Mouse (Mus musculus) intestine, postnatal 0 days (tissue): Measurements from ENCODE around the gene Adam1b. TPM values are rescaled to one million over a fixed set of nuclear protein-coding genes. Genes with fewer than 3 reads are reported as not detected.

Experiments used
- ATAC-seq: fragments of 200-750 bp; cut with Nextera tagmentation; 2 replicates; pipeline ENCODE4 v1.8.0; 2017; ENCODE audit warnings: mild to moderate bottlenecking, moderate TSS enrichment, moderate library complexity
- H3K27ac ChIP-seq: fragments of 300-500 bp; sonication (generic); 2 replicates; pipeline ENCODE4 v1.5.1; 2014; ENCODE audit warnings: mild to moderate bottlenecking, low read depth, low read length, moderate library complexity
- H3K27me3 ChIP-seq: fragments of 300-500 bp; sonication (generic); replicated peaks from 2 replicates; pipeline ENCODE4 v1.6.1; 2014; ENCODE audit warnings: low read length, mixed read lengths; ENCODE audit not compliant: control insufficient read depth, insufficient read depth
- H3K36me3 ChIP-seq: fragments of 300-500 bp; sonication (generic); 2 replicates; pipeline ENCODE4 v1.6.1; 2014; ENCODE audit warnings: mild to moderate bottlenecking, moderate library complexity; ENCODE audit not compliant: control insufficient read depth, insufficient read depth
- H3K4me1 ChIP-seq: fragments of 300-500 bp; sonication (generic); replicated peaks from 2 replicates; pipeline ENCODE4 v1.6.1; 2014; ENCODE audit warnings: antibody characterized with exemption, low read length, mixed read lengths; ENCODE audit not compliant: control insufficient read depth, insufficient read depth
- H3K4me2 ChIP-seq: fragments of 300-500 bp; sonication (generic); replicated peaks from 2 replicates; pipeline ENCODE4 v1.6.1; 2014; ENCODE audit warnings: low read depth, mild to moderate bottlenecking, moderate library complexity
- H3K4me3 ChIP-seq: fragments of 300-500 bp; sonication (generic); 2 replicates; pipeline ENCODE4 v1.5.1; 2014; ENCODE audit warnings: low read depth, low read length
- H3K9ac ChIP-seq: fragments of 300-500 bp; sonication (generic); 2 replicates; pipeline ENCODE4 v1.6.1; 2014; ENCODE audit warnings: mild to moderate bottlenecking, low read depth, low read length
- H3K9me3 ChIP-seq: fragments of 300-500 bp; sonication (generic); 2 replicates; pipeline ENCODE4 v1.6.1; 2016; ENCODE audit warnings: mixed run types; ENCODE audit not compliant: control insufficient read depth
- CTCF ChIP-seq: sonication (generic); IDR thresholded peaks from 2 replicates; pipeline ENCODE4 v1.5.1; 2016; ENCODE audit warnings: low read depth, mild to moderate bottlenecking, control low read depth, antibody characterized with exemption, moderate library complexity
- WGBS: fragments of 180-500 bp; shearing (Covaris S2); extraction: QIAGEN DNeasy Blood & Tissue Kit; methylation state at CpG from one replicate; pipeline ENCODE4 v1.1.7; 2014; 5-methylcytosine and 5-hydroxymethylcytosine counted together
- polyA plus RNA-seq: library from polyadenylated mRNA; unstranded; fragments of >200 nt; fragmentation: Nextera tagmentation; extraction: Ambion mirVana; gene quantifications from 2 replicates; pipeline ENCODE4 v1.2.1, GENCODE M21; 2015

The Adam1b gene
- polyA plus RNA-seq, 1 experiment from 2014 or later, result 0.04 TPM

- H3K9me3 ChIP-seq, result no peaks in the 10 kb centered on the region
- TF ChIP-seq CTCF, result no peak
- H3K36me3 ChIP-seq, result peaks cover 8% of the 10 kb centered on the region; the same call in 1 of the 2 replicates
- no peak overlapping the region for H3K27ac ChIP-seq
- no peaks in the 10 kb centered on the region for H3K27me3 ChIP-seq
- no peak overlapping the region for H3K9ac ChIP-seq
- WGBS, result 85% methylated on average over 3 of the region's 3 CpGs
- H3K4me3 ChIP-seq, result no peak overlapping the region
- no peak for ATAC-seq
- H3K4me1 ChIP-seq, result 0 out of 2 replicates have a peak, but pooled peaks cover 6% of the 10 kb centered on the region
- H3K4me2 ChIP-seq, result no peak overlapping the region
Measured at GRCm38 (mm10) chr5:121543370-121543769, 40.1 kb upstream of the Adam1b start.

GRCm38 (mm10) chr5:121541235-121541634, 38.0 kb upstream of the Adam1b start:
- Histone ChIP-seq H3K27ac (no peak overlapping the region), H3K9ac (no peak overlapping the region), H3K4me3 (no peak overlapping the region), H3K4me2 (no peak overlapping the region), H3K9me3 (no peaks in the 10 kb centered on the region), H3K27me3 (no peaks in the 10 kb centered on the region), H3K4me1 (0 out of 2 replicates have a peak, but pooled peaks cover 6% of the 10 kb centered on the region), H3K36me3 (peaks cover 21% of the 10 kb centered on the region)
- TF ChIP-seq CTCF, result peak; percentile 59
- 70% methylated on average over 7 of the region's 7 CpGs for WGBS
- no peak for ATAC-seq

GRCm38 (mm10) chr5:121540066-121540465, 36.8 kb upstream of the Adam1b start:
- Histone ChIP-seq H3K27ac (no peak overlapping the region), H3K36me3 (peaks cover 32% of the 10 kb centered on the region), H3K4me3 (no peak overlapping the region), H3K4me1 (0 out of 2 replicates have a peak, but pooled peaks cover 6% of the 10 kb centered on the region), H3K9ac (no peak overlapping the region), H3K9me3 (no peaks in the 10 kb centered on the region), H3K27me3 (no peaks in the 10 kb centered on the region), H3K4me2 (no peak overlapping the region)
- no peak for TF ChIP-seq CTCF
- WGBS, result 88% methylated on average over 5 of the region's 5 CpGs
- ATAC-seq, result no peak

- Histone ChIP-seq H3K4me2 (no peak overlapping the region), H3K27ac (no peak overlapping the region), H3K9me3 (no peaks in the 10 kb centered on the region), H3K9ac (no peak overlapping the region), H3K4me3 (no peak overlapping the region), H3K4me1 (no peaks in the 10 kb centered on the region), H3K36me3 (peaks cover 52% of the 10 kb centered on the region), H3K27me3 (no peaks in the 10 kb centered on the region)
- 86% methylated on average over 2 of the region's 2 CpGs for WGBS
- TF ChIP-seq CTCF, result no peak
- ATAC-seq, result no peak
Measured at GRCm38 (mm10) chr5:121537588-121537987, 34.4 kb upstream of the Adam1b start.

GRCm38 (mm10) chr5:121536921-121537555, 33.8 kb upstream of the Adam1b start:
- no peak overlapping the region for H3K4me2 ChIP-seq
- no peak overlapping the region for H3K9ac ChIP-seq
- no peak overlapping the region for H3K27ac ChIP-seq
- peaks cover 57% of the 10 kb centered on the region for H3K36me3 ChIP-seq
- no peak for TF ChIP-seq CTCF
- H3K27me3 ChIP-seq, result no peaks in the 10 kb centered on the region
- ATAC-seq, result no peak
- no peaks in the 10 kb centered on the region for H3K9me3 ChIP-seq
- WGBS, result 72% methylated on average over 7 of the region's 7 CpGs
- H3K4me1 ChIP-seq, result no peaks in the 10 kb centered on the region
- no peak overlapping the region for H3K4me3 ChIP-seq

GRCm38 (mm10) chr5:121535116-121535515, 31.9 kb upstream of the Adam1b start:
- Histone ChIP-seq H3K4me1 (no peaks in the 10 kb centered on the region), H3K9me3 (no peaks in the 10 kb centered on the region), H3K27me3 (no peaks in the 10 kb centered on the region), H3K9ac (no peak overlapping the region), H3K27ac (no peak overlapping the region), H3K4me2 (no peak overlapping the region), H3K4me3 (no peak overlapping the region), H3K36me3 (peaks cover 73% of the 10 kb centered on the region)
- TF ChIP-seq CTCF, result no peak
- ATAC-seq, result peak; percentile 25; the same call in 1 of the 2 replicates
- WGBS, result 69% methylated on average over 3 of the region's 3 CpGs
